Mouse (Mus musculus): ENCODE results near the gene Naa80. TPM values are rescaled to one million over a fixed set of nuclear protein-coding genes. Genes with fewer than 3 reads are reported as not detected.
A peak's percentile ranks its signal among the peaks of the same experiment; 100 is the strongest.
"Not testable (repeated sequence)": the region's sequence is repeated elsewhere in the genome, so short reads cannot be mapped to it uniquely, and the experiment has no call there.

Naa80 gene
- polyA plus RNA-seq, 1 experiment from 2014 or later: 19.3 TPM

DNA sequence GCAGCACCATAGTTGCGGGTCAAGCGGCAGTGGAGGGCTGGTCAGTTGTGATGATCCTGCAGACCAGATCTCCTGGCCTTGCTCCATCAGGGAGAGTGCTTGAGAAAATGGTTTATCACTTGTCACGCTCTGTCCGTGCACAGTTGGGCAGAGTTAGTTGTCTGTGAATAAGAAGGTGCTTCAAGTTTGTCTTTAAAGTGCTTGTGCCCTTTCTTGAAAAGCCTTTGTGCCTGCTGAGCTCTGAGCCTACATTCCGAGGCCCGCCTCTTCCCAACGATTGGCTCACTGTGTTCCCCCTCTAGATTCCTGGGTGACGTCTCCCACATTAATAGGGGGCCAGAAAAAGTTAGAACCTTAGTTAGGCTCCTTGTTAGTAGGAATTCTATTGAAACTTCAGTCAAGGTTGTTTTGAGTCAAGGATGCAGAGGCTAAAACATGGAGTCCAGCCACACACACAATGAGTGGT lies 26.8 kb upstream of the Naa80 start:
- Histone ChIP-seq H3K27ac (peak overlapping the region; percentile 99), H3K4me2 (peak overlapping the region; percentile 70), H3K9ac (peak overlapping the region; percentile 52), H3K36me3 (peaks cover 6% of the 10 kb centered on the region), H3K27me3 (no peaks in the 10 kb centered on the region; the same call in 1 of the 2 replicates), H3K9me3 (replicated peaks) (no peaks in the 10 kb centered on the region), H3K4me3 (replicated peaks) (peak overlapping the region; percentile 79), H3K4me1 (peaks cover 69% of the 10 kb centered on the region)
- ATAC-seq (replicated peaks; ENCODE audit: low FRiP score): no peak
- WGBS: 10% methylated on average over 8 of the region's 8 CpGs

DNA sequence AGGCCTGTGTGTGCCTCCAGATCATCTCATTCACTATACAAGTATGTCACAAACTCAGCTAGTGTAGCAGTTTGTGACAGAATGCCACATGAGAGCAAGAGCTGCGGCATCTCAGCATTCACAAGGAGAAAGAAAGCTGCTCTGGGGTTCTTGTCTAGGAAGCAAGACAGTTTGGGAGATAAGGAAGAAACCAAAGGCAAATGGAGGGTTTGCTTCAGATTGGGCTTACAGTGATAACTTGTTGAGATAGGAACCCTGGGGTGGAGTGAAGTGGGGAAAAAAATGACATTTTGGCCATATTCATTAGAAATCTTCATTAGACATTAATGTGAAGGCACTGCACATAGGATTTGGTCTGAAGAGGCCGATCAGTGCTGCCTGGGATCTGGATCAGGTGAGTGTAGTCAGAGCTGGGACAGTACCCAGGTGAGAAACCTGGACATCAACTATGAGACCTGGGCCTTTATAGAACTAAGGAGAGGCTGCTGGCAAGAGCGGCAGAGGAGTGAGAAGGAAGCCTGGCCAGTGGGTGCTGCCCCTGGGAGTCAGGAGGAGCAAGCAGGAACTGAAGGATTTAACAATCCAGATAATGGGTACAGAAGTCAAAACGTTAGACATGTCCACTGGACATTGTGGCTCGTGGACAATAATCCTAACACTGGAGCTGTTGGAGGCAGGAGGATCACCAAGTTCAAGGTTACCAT lies 25.8 kb upstream of the Naa80 start:
- Histone ChIP-seq H3K4me2 (peak overlapping the region; percentile 70), H3K9ac (peak overlapping the region; percentile 52), H3K9me3 (replicated peaks) (no peaks in the 10 kb centered on the region), H3K27me3 (no peaks in the 10 kb centered on the region; the same call in 1 of the 2 replicates), H3K4me1 (peaks cover 66% of the 10 kb centered on the region), H3K27ac (peak overlapping the region; percentile 99), H3K4me3 (replicated peaks) (peak overlapping the region; percentile 79), H3K36me3 (peaks cover 15% of the 10 kb centered on the region)
- ATAC-seq (replicated peaks; ENCODE audit: low FRiP score): no peak
- WGBS: 65% methylated on average over 5 of the region's 5 CpGs

DNA sequence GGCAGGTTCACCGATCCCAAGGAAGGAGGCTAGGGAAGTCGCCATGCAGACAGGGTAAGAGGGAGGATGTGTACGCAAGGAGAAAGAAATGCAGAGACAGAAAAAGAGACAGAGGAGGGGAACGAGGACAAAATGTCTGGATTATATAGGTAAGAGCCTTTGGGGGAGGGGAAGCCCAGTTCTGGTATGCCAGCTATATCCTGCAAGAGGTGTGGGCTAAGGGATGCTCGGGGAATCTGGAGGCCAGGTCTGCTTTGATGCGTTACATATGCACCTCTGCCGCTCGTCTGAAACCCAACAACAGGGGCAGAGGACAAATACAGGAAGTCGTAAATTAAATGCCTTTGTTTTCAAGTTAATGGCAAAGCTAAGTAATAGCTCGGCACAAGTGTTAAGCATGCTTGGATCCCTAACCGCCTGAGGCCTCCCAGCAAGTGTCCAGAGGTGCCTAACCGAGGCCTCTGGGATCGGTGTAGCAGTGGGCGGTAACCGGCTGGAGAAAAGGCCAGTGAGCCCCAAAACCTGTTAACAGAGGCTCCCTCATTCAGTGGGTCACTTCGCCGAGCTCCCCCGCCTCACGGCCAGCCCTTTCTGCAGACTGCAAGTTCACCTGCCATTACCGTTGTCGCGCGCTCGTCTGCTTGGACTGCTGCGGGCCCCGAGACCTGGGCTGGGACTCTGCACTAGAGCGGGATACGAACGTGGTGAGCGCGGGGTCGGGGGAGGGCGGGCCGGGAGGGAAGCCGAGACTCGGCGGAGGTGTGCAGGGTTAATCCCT lies 25.0 kb upstream of the Naa80 start:
- 1% methylated on average over 37 of the region's 37 CpGs for WGBS
- peak; percentile 58; the same call in 1 of the 2 replicates for ATAC-seq (replicated peaks; ENCODE audit: low FRiP score)
- Histone ChIP-seq H3K36me3 (peaks cover 24% of the 10 kb centered on the region), H3K9ac (peak overlapping the region; percentile 84), H3K4me3 (replicated peaks) (peak overlapping the region; percentile 79), H3K4me2 (peak overlapping the region; percentile 70), H3K27me3 (no peaks in the 10 kb centered on the region; the same call in 1 of the 2 replicates), H3K27ac (peak overlapping the region; percentile 99), H3K4me1 (peaks cover 66% of the 10 kb centered on the region), H3K9me3 (replicated peaks) (no peaks in the 10 kb centered on the region)

DNA sequence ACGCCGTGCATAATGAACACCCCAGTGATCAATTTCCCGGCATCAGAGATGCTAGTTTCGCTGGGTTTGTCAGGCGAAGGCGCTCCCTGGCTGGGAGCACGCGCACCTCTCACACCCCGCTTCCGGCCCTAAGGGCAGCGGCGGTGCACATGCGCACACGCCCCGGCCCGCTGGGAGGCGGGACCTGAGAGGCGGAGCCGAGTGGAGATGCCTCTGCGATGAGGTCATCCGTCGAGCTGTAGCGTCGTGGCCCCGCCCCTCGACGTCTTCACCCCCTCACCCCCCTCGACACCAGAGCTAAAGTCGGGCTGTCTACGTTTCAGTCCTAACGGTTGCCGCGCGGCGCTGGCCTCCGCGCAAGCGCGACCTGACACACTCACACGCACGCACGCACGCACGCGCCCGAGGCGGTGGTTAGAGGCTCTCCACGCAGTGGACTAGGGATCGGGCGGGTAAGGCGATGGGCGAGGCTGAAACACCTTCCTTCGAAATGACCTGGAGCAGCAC lies 24.3 kb upstream of the Naa80 start:
- Histone ChIP-seq H3K27ac (peak overlapping the region; percentile 99), H3K9ac (peak overlapping the region; percentile 84), H3K4me1 (peaks cover 66% of the 10 kb centered on the region), H3K27me3 (no peaks in the 10 kb centered on the region; the same call in 1 of the 2 replicates), H3K36me3 (peaks cover 31% of the 10 kb centered on the region), H3K4me2 (peak overlapping the region; percentile 70), H3K4me3 (replicated peaks) (peak overlapping the region; percentile 79), H3K9me3 (replicated peaks) (no peaks in the 10 kb centered on the region)
- peak; percentile 88 for ATAC-seq (replicated peaks; ENCODE audit: low FRiP score)
- 0% methylated on average over 53 of the region's 53 CpGs for WGBS

DNA sequence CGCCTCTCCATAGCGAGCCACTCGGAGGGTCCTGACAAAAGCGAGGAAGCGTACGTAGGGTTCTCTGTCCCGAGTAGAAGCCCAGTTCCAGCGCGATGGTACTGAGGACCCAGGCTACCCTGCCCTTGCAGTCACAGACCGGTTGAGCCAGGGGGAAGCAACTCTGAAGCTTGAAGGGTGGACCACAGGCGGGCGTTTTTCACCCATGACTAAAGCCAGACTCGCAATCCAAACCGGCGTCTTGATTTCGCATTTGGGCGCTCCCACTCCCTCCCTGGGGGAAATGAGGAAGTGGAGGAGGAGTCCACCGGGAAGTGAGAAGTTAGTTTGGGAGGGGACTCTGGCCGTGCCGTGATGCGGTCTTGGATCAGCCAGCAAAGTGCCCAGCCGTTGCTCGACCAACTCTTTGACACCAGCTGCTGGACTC lies 23.6 kb upstream of the Naa80 start:
- ATAC-seq (replicated peaks; ENCODE audit: low FRiP score): peak; percentile 22
- Histone ChIP-seq H3K27ac (peak overlapping the region; percentile 99), H3K4me2 (peak overlapping the region; percentile 70), H3K4me1 (peaks cover 62% of the 10 kb centered on the region), H3K4me3 (replicated peaks) (peak overlapping the region; percentile 79), H3K9ac (peak overlapping the region; percentile 84), H3K36me3 (peaks cover 37% of the 10 kb centered on the region), H3K9me3 (replicated peaks) (no peaks in the 10 kb centered on the region), H3K27me3 (no peaks in the 10 kb centered on the region)
- under 1% methylated on average over 23 of the region's 23 CpGs for WGBS

DNA sequence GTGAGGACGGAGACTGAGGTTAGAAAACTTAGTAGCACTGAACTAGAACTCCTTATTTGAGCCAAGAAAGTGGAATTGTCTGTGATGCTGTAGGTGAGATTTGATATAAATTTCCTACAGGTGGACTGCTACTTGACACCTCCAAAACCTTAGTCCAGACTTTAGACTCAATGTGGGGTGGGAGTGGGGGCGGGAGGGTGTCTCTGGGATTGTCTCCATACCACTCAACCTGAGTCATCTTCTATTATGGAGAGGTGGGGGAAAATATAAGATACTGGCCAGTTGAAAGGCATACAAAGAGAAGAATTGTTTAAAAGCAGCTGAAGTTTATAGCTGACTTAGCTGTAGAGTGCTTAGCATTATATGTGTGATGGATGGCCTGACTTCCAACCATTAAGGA lies 23.0 kb upstream of the Naa80 start:
- H3K4me1 ChIP-seq: peaks cover 55% of the 10 kb centered on the region
- peaks cover 44% of the 10 kb centered on the region for H3K36me3 ChIP-seq
- H3K27me3 ChIP-seq: no peaks in the 10 kb centered on the region
- WGBS: 28% methylated on average over 2 of the region's 2 CpGs
- peak overlapping the region; percentile 79 for H3K4me3 ChIP-seq (replicated peaks)
- no peaks in the 10 kb centered on the region for H3K9me3 ChIP-seq (replicated peaks)
- peak overlapping the region; percentile 99 for H3K27ac ChIP-seq
- no peak for ATAC-seq (replicated peaks; ENCODE audit: low FRiP score)
- peak overlapping the region; percentile 84 for H3K9ac ChIP-seq
- peak overlapping the region; percentile 70 for H3K4me2 ChIP-seq

DNA sequence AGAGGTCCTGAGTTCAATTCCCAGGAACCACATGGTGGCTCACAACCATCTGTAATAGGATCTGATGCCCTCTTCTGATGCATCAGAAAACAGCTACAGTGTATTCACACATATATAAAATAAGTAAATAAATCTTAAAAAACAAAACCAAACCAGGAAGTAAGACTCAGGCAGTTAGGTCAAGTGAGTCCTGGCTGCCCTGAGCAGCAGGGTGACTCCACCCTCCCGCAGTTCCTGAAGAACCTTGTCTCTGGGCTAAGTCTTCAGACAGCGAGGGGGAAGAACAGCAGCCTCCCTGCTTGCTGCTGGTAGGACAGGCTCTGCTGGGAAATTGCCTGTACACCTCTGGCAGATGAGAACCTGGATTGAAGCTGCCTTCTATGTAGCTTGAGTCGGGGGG lies 22.3 kb upstream of the Naa80 start:
- Histone ChIP-seq H3K4me2 (peak overlapping the region; percentile 70), H3K4me3 (replicated peaks) (peak overlapping the region; percentile 79), H3K9ac (peak overlapping the region; percentile 84; the same call in 1 of the 2 replicates), H3K4me1 (peaks cover 49% of the 10 kb centered on the region), H3K27ac (peak overlapping the region; percentile 99), H3K27me3 (no peaks in the 10 kb centered on the region), H3K9me3 (replicated peaks) (no peaks in the 10 kb centered on the region), H3K36me3 (peaks cover 50% of the 10 kb centered on the region)
- 73% methylated on average over 3 of the region's 3 CpGs for WGBS
- no peak for ATAC-seq (replicated peaks; ENCODE audit: low FRiP score)

DNA sequence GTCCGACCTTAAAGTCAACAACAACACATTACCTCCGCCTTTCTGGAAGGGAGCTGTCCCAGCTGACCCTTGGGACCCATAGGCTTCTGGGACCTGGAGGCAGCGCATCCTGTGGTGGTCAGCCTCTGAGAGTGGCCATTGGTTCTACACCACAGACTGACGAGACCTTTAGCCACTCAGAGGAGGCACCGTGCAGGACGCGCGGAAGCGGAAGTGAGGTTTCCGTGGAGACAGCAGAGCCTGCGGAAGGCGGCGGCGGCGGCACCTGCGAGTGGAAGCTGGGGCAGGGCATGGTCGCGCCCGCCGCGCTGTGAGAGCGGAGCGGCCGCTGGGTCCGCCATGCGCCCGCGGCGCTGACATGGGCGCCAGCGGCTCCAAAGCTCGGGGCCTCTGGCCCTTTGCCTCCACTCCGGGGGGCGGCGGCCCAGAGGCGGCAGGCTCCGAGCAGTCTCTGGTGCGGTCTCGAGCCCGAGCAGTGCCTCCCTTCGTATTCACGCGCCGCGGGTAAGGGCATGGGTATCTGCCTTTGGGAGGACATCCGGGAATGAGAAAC lies 15.6 kb upstream of the Naa80 start, which contains the start of gene Tusc2:
Gene Tusc2 (plus strand): TSS at position 227 of the 553 bp plus-strand sequence.
- H3K4me3 ChIP-seq (replicated peaks): peak within 1 kb of the TSS; percentile 97
- H3K9me3 ChIP-seq (replicated peaks): no peaks in the 10 kb centered on the region
- peaks cover 64% of the 10 kb centered on the region for H3K36me3 ChIP-seq
- peaks cover 47% of the 10 kb centered on the region for H3K4me1 ChIP-seq
- H3K4me2 ChIP-seq: peak within 1 kb of the TSS; percentile 85
- peak within 1 kb of the TSS; percentile 80 for H3K27ac ChIP-seq
- no peaks in the 10 kb centered on the region for H3K27me3 ChIP-seq
- WGBS: under 1% methylated on average over 46 of the region's 46 CpGs
- peak within 1 kb of the TSS; percentile 80 for H3K9ac ChIP-seq
- peak; percentile 95 for ATAC-seq (replicated peaks; ENCODE audit: low FRiP score)

DNA sequence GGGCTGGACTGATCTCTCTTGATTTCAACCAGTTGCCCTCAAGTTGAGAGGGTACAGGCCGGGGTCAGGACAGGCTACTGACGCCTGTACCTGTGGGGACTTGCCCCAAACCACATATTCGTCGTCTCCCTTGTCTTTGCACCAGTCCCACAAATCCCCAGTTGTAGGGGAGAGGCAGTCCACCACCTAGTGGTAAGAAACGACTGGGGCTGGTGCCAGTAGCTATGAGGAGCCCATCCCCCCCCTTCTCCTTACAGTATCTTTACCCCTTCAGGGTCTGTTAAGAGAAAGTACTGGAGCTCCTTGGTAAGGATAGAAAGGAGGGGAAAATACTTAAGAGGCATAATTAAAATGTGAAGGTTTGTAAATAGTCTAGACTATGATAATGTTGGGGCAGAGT lies 13.1 kb upstream of the Naa80 start:
- H3K9ac ChIP-seq; H3K27me3 ChIP-seq; ATAC-seq (replicated peaks; ENCODE audit: low FRiP score); H3K9me3 ChIP-seq (replicated peaks): not testable (repeated sequence)
- Histone ChIP-seq H3K36me3 (peaks cover 43% of the 10 kb centered on the region), H3K4me1 (peaks cover 58% of the 10 kb centered on the region), H3K27ac (peak overlapping the region; percentile 89), H3K4me3 (replicated peaks) (peak overlapping the region; percentile 18; the same call in 1 of the 2 replicates), H3K4me2 (peak overlapping the region; percentile 72)
- WGBS: 50% methylated on average over 5 of the region's 5 CpGs

DNA sequence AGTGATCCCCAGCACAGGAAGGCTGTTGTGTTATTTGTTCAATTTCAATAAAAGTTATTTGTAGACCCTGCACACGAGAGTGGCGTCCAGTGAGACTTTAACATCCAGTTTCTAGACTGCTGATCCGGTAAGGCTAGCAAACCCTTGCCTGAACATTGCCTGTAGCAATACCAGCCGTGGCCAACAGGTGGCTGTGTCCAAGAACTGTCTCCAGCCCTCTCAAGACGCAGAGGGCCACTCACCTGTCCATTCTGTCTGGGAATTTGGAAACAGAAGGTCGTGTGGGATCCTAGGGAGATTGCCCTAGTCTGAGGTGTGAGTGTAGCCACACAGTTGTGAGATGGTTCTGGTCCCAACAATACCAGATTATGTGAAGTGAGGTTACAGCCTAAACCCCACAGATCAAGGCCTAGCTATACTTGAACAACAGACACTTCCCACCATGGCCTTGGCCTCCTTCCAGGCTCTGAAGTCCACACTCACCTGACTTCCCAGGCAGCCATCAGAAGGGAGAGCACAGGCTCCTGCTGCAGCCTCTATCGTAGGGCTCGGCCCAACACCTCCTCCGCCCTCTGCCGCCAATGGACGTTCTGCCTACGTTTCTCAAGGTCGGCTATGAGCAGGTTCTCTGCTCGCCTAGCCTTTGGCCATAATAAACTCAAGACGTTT lies 12.5 kb upstream of the Naa80 start:
- WGBS: 55% methylated on average over 15 of the region's 15 CpGs
- peaks cover 43% of the 10 kb centered on the region for H3K36me3 ChIP-seq
- H3K9me3 ChIP-seq (replicated peaks): no peaks in the 10 kb centered on the region
- H3K4me3 ChIP-seq (replicated peaks): peak overlapping the region; percentile 21
- no peak overlapping the region for H3K9ac ChIP-seq
- H3K4me1 ChIP-seq: peaks cover 64% of the 10 kb centered on the region
- ATAC-seq (replicated peaks; ENCODE audit: low FRiP score): no peak
- H3K27me3 ChIP-seq: no peaks in the 10 kb centered on the region
- peak overlapping the region; percentile 89 for H3K27ac ChIP-seq
- peak overlapping the region; percentile 72 for H3K4me2 ChIP-seq

DNA sequence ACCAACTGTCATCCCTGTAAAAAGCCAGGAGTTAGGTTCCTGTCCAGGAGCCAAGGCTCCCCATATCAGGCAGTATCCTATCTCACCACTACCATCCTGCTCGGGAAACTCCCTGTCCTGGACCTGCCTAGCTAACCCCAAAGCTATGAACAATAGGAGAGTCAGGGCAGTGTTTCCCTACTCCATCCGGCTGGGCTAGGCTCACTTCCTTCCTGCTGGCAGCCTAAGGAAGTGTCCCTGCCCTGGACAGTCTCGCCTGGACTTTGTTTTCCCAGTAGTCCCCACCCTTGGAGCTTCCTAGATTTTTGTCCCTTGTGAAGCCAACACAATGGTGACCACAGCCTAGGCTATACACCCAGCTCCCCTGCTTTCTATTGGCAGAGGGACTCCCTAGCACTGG lies 11.8 kb upstream of the Naa80 start:
- no peaks in the 10 kb centered on the region for H3K27me3 ChIP-seq
- H3K4me2 ChIP-seq: peak overlapping the region; percentile 72
- H3K9ac ChIP-seq: no peak overlapping the region
- 67% methylated on average over 3 of the region's 3 CpGs for WGBS
- no peaks in the 10 kb centered on the region for H3K9me3 ChIP-seq (replicated peaks)
- ATAC-seq (replicated peaks; ENCODE audit: low FRiP score): no peak
- H3K4me3 ChIP-seq (replicated peaks): peak overlapping the region; percentile 21
- H3K27ac ChIP-seq: peak overlapping the region; percentile 89
- peaks cover 43% of the 10 kb centered on the region for H3K36me3 ChIP-seq
- peaks cover 70% of the 10 kb centered on the region for H3K4me1 ChIP-seq
